Comparison of ENCODE assay signal across 8 mouse cellular contexts in the genomic region with DNA sequence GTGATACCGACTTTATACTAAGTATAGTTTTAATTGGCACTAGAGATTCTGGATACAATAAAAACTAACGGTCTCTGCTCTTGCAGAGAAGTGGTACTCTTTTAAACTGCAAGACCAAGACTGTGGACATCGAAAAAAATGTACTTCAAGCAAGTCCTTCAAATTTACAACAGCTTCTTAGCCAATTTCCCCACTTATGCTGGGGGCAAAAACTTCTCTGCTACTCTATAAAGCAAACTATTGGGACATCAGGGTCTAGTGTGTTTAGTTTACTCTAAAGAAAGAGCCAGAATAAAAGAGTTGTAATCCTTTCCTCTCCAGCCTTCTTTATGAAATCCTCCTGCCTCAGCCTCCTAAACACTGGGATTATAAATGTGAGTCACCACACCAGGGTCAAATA. TPM values are rescaled to one million over a fixed set of nuclear protein-coding genes. Genes with fewer than 3 reads are reported as not detected.
DNase-seq lines count a peak whose midpoint lies in the region; ATAC-seq and TF ChIP-seq lines count a peak whose summit lies in the region.
"Had no signal": no experiment of that assay in that cellular context is flagged by ENCODE, and none has a peak within 500 bp of the region (broad histone marks: within the 10 kb centered on the region; RNA-seq: fewer than 3 reads in every experiment).

No protein-coding gene starts in this region.

- no peak for ATAC-seq in forebrain, embryonic 14.5 days
- ATAC-seq in limb, embryonic 15.5 days (ENCODE audit: insufficient number of reproducible peaks, low FRiP score, low TSS enrichment, low read depth): no peak
- ATAC-seq in stomach, embryonic 14.5 days (ENCODE audit: insufficient number of reproducible peaks, insufficient read depth, low FRiP score, low read depth): no peak

- intact Hi-C loops in left cerebral cortex, adult 2 months (cut with DNase I): no loop called here

- peaks cover 21% of the 10 kb centered on the region for H3K4me1 ChIP-seq in forebrain, embryonic 14.5 days (ENCODE audit: control insufficient read depth, insufficient read depth, low read length)
- H3K4me1 ChIP-seq in limb, embryonic 15.5 days: peaks cover 25% of the 10 kb centered on the region
- peaks cover 16% of the 10 kb centered on the region for H3K4me1 ChIP-seq in stomach, embryonic 14.5 days (ENCODE audit: control insufficient read depth, insufficient read depth, low read length)

- TF ChIP-seq CTCF in left cerebral cortex, adult 2 months (IDR thresholded peaks at IDR 0.05): no peak

- peaks cover 60% of the 10 kb centered on the region for H3K36me3 ChIP-seq in forebrain, embryonic 14.5 days (ENCODE audit: control insufficient read depth, insufficient read depth, low read length)
- peaks cover 51% of the 10 kb centered on the region for H3K36me3 ChIP-seq in limb, embryonic 15.5 days
- peaks cover 51% of the 10 kb centered on the region for H3K36me3 ChIP-seq in stomach, embryonic 14.5 days (ENCODE audit: control insufficient read depth, insufficient read depth, low read length)

- no peaks in the 10 kb centered on the region for H3K27me3 ChIP-seq in forebrain, embryonic 14.5 days (replicated peaks; ENCODE audit: control insufficient read depth, insufficient read depth, low read length)
- no peaks in the 10 kb centered on the region for H3K27me3 ChIP-seq in limb, embryonic 15.5 days
- no peaks in the 10 kb centered on the region for H3K27me3 ChIP-seq in stomach, embryonic 14.5 days (ENCODE audit: control insufficient read depth, insufficient read depth, low read length)

- peak overlapping the region; percentile 94 for H3K4me3 ChIP-seq in left cerebral cortex, adult 2 months
- H3K4me3 ChIP-seq in forebrain, embryonic 14.5 days (ENCODE audit: low read depth, low read length): peak overlapping the region; percentile 92
- 0 out of 2 replicates have a peak overlapping the region, but pooled peaks have one; percentile 87 for H3K4me3 ChIP-seq in limb, embryonic 15.5 days
- no peak overlapping the region; the same call in 1 of the 2 replicates for H3K4me3 ChIP-seq in stomach, embryonic 14.5 days (ENCODE audit: low read depth, low read length)

- no peak overlapping the region for H3K27ac ChIP-seq in left cerebral cortex, adult 2 months
- H3K27ac ChIP-seq in forebrain, embryonic 14.5 days (ENCODE audit: low read depth, low read length): no peak overlapping the region
- H3K27ac ChIP-seq in limb, embryonic 15.5 days: no peak overlapping the region
- no peak overlapping the region for H3K27ac ChIP-seq in stomach, embryonic 14.5 days (ENCODE audit: low read length)

- 91% methylated on average over 3 of the region's 3 CpGs for WGBS in forebrain, embryonic 14.5 days
- 74% methylated on average over 3 of the region's 3 CpGs for WGBS in limb, embryonic 15.5 days
- 94% methylated on average over 3 of the region's 3 CpGs for WGBS in stomach, embryonic 14.5 days

- H3K9me3 ChIP-seq in forebrain, embryonic 14.5 days (replicated peaks; ENCODE audit: control insufficient read depth, low read length): no peaks in the 10 kb centered on the region
- no peaks in the 10 kb centered on the region for H3K9me3 ChIP-seq in limb, embryonic 15.5 days
- H3K9me3 ChIP-seq in stomach, embryonic 14.5 days (ENCODE audit: control insufficient read depth, low read depth, low read length): no peaks in the 10 kb centered on the region

- peak overlapping the region; percentile 79 for H3K4me2 ChIP-seq in forebrain, embryonic 14.5 days (ENCODE audit: low read length)
- H3K4me2 ChIP-seq in limb, embryonic 15.5 days: peak overlapping the region; percentile 62
- H3K4me2 ChIP-seq in stomach, embryonic 14.5 days (replicated peaks; ENCODE audit: low read depth, low read length): peak overlapping the region; percentile 80; the same call in 1 of the 2 replicates

- H3K9ac ChIP-seq in forebrain, embryonic 14.5 days (ENCODE audit: low read length): no peak overlapping the region
- H3K9ac ChIP-seq in limb, embryonic 15.5 days: no peak overlapping the region
- H3K9ac ChIP-seq in stomach, embryonic 14.5 days (replicated peaks; ENCODE audit: low read depth, low read length): no peak overlapping the region

- no peak for DNase-seq in left cerebral cortex, adult 2 months (ENCODE audit: extremely low spot score in 1 of 2, low spot score in 2 of 2)
- DNase-seq in left cerebral cortex, adult 9 months (ENCODE audit: low spot score in 2 of 2): no peak
- DNase-seq in forebrain, embryonic 14.5 days (ENCODE audit: low spot score): no peak
- no peak for DNase-seq in adrenal gland, postnatal 4 days (ENCODE audit: low spot score in 2 of 2)
- no peak for DNase-seq in ovary, postnatal 14 days (ENCODE audit: low spot score)

RNA-seq across cellular contexts. Expression of gene Ddx17, which starts 2.6 kb away (rescaled TPM):
- total RNA-seq in left cerebral cortex, adult 2 months (2021): 100 to 1,000 TPM; 323 to 340 TPM
- 88.7 and 97.1 TPM in 2 replicates for polyA plus RNA-seq in forebrain, embryonic 14.5 days (2014; fragmentation: Nextera tagmentation; extraction: Ambion mirVana)
- 41.6 and 54.0 TPM in 2 replicates for polyA plus RNA-seq in limb, embryonic 15.5 days (2015; fragmentation: Nextera tagmentation; extraction: Ambion mirVana)
- 106 and 113 TPM in 2 replicates for polyA plus RNA-seq in stomach, embryonic 14.5 days (2014; fragmentation: Nextera tagmentation; extraction: Ambion mirVana)
- total RNA-seq in adrenal gland, postnatal 4 days (2021): 100 to 1,000 TPM; 457 to 487 TPM

RNA-seq across cellular contexts. Expression of gene Kdelr3, which starts 27.8 kb away (rescaled TPM):
- under 1 TPM; 0.32 to 0.33 TPM for total RNA-seq in left cerebral cortex, adult 2 months (2021)
- polyA plus RNA-seq in forebrain, embryonic 14.5 days (2014; fragmentation: Nextera tagmentation; extraction: Ambion mirVana): 6.8 and 8.4 TPM in 2 replicates
- 211 and 223 TPM in 2 replicates for polyA plus RNA-seq in limb, embryonic 15.5 days (2015; fragmentation: Nextera tagmentation; extraction: Ambion mirVana)
- polyA plus RNA-seq in stomach, embryonic 14.5 days (2014; fragmentation: Nextera tagmentation; extraction: Ambion mirVana): 82.3 and 83.9 TPM in 2 replicates
- 10 to 100 TPM; 13.0 to 13.2 TPM for total RNA-seq in adrenal gland, postnatal 4 days (2021)

RNA-seq across cellular contexts. Expression of gene Kcnj4, which starts 38.9 kb away (rescaled TPM):
- 100 to 1,000 TPM; 186 to 202 TPM for total RNA-seq in left cerebral cortex, adult 2 months (2021)
- 0.18 TPM in 1 of 2 replicates, not detected in the other for polyA plus RNA-seq in forebrain, embryonic 14.5 days (2014; fragmentation: Nextera tagmentation; extraction: Ambion mirVana)
- not detected in 2 replicates for polyA plus RNA-seq in limb, embryonic 15.5 days (2015; fragmentation: Nextera tagmentation; extraction: Ambion mirVana)
- polyA plus RNA-seq in stomach, embryonic 14.5 days (2014; fragmentation: Nextera tagmentation; extraction: Ambion mirVana): not detected in 2 replicates
- under 1 TPM; 0.22 to 0.28 TPM for total RNA-seq in adrenal gland, postnatal 4 days (2021)
- polyA plus RNA-seq: gonadal fat pad, adult 2 months had no signal
